Mouse (Mus musculus) embryo, embryonic 11.5 days (tissue): ENCODE data around the gene Siglece.
A peak's percentile ranks its signal among the peaks of the same experiment; 100 is the strongest.
"Not testable (repeated sequence)": the region's sequence is repeated elsewhere in the genome, so short reads cannot be mapped to it uniquely, and the experiment has no call there.

Source experiments
- DNase-seq: peaks from one replicate; pipeline ENCODE4 v3.0.0-alpha.2; 2012; ENCODE audit warnings: low read depth, low spot score

The Siglece gene

GRCm38 (mm10) chr7:43660002-43660401, at the start of gene Siglece:
Siglece (minus strand) TSS chr7:43660161.
- DNase-seq = no peak

GRCm38 (mm10) chr7:43690118-43690517, 30.2 kb upstream of the Siglece start, which contains the start of gene Klk14:
Klk14 (plus strand) TSS chr7:43690418.
- DNase-seq = no peak

- no peak for DNase-seq
Observed at GRCm38 (mm10) chr7:43685088-43685487, 25.1 kb upstream of the Siglece start.

GRCm38 (mm10) chr7:43682511-43682910, 22.6 kb upstream of the Siglece start:
- not testable (repeated sequence) for DNase-seq

GRCm38 (mm10) chr7:43680960-43681359, 21.0 kb upstream of the Siglece start:
- DNase-seq = peak; percentile 43

- DNase-seq = no peak
Observed at GRCm38 (mm10) chr7:43678517-43678916, 18.6 kb upstream of the Siglece start.

GRCm38 (mm10) chr7:43675091-43675490, 15.1 kb upstream of the Siglece start:
- DNase-seq = no peak

- no peak for DNase-seq
Observed at GRCm38 (mm10) chr7:43672581-43673260, 12.8 kb upstream of the Siglece start.

GRCm38 (mm10) chr7:43671809-43672580, 12.0 kb upstream of the Siglece start, which contains the start of gene Ctu1:
Ctu1 (plus strand) TSS chr7:43672016.
- peak; percentile 80 for DNase-seq

- no peak for DNase-seq
Observed at GRCm38 (mm10) chr7:43671064-43671808, 11.3 kb upstream of the Siglece start.

- no peak for DNase-seq
Observed at GRCm38 (mm10) chr7:43668582-43668981, 8.6 kb upstream of the Siglece start.

GRCm38 (mm10) chr7:43667221-43667620, 7.3 kb upstream of the Siglece start:
- DNase-seq = not testable (repeated sequence)

- no peak for DNase-seq
Observed at GRCm38 (mm10) chr7:43662804-43663203, 2.8 kb upstream of the Siglece start.

- DNase-seq = no peak
Observed at GRCm38 (mm10) chr7:43656232-43656631, 3.7 kb downstream of the Siglece start.

GRCm38 (mm10) chr7:43654519-43654918, 5.4 kb downstream of the Siglece start:
- no peak for DNase-seq

GRCm38 (mm10) chr7:43652683-43653082, 7.3 kb downstream of the Siglece start:
- no peak for DNase-seq

GRCm38 (mm10) chr7:43643046-43643652, 16.8 kb downstream of the Siglece start:
- DNase-seq = no peak

- DNase-seq = no peak
Observed at GRCm38 (mm10) chr7:43642587-43642986, 17.4 kb downstream of the Siglece start.

- DNase-seq = no peak
Observed at GRCm38 (mm10) chr7:43637118-43637517, 22.8 kb downstream of the Siglece start.

GRCm38 (mm10) chr7:43636194-43636593, 23.8 kb downstream of the Siglece start:
- DNase-seq = no peak

GRCm38 (mm10) chr7:43634500-43634899, 25.5 kb downstream of the Siglece start, which contains the start of gene Ceacam18:
Ceacam18 (plus strand) TSS chr7:43634707.
- DNase-seq = no peak

GRCm38 (mm10) chr7:43633940-43634339, 26.0 kb downstream of the Siglece start:
- no peak for DNase-seq
